Mouse (Mus musculus) heart, embryonic 15.5 days (tissue): ENCODE results near the gene Nek11. TPM values are rescaled to one million over a fixed set of nuclear protein-coding genes. Genes with fewer than 3 reads are reported as not detected.

ENCODE experiments used
- ATAC-seq: fragments of 200-750 bp; cut with Nextera tagmentation; replicated peaks from 2 replicates; pipeline ENCODE4 v1.8.0; 2017; ENCODE audit warnings: low read depth, moderate TSS enrichment; ENCODE audit not compliant: insufficient number of reproducible peaks, insufficient read depth, low FRiP score
- H3K27ac ChIP-seq: fragments of 300-500 bp; sonication (generic); 2 replicates; pipeline ENCODE4 v1.5.1; 2015; ENCODE audit warnings: mild to moderate bottlenecking, inconsistent platforms
- H3K27me3 ChIP-seq: fragments of 300-500 bp; sonication (generic); 2 replicates; pipeline ENCODE4 v1.6.1; 2015; ENCODE audit warnings: inconsistent platforms
- H3K36me3 ChIP-seq: fragments of 300-500 bp; sonication (generic); 2 replicates; pipeline ENCODE4 v1.6.1; 2015; ENCODE audit warnings: mild to moderate bottlenecking, inconsistent platforms
- H3K4me1 ChIP-seq: fragments of 300-500 bp; sonication (generic); replicated peaks from 2 replicates; pipeline ENCODE4 v1.6.1; 2015; ENCODE audit warnings: inconsistent platforms
- H3K4me2 ChIP-seq: fragments of 300-500 bp; sonication (generic); 2 replicates; pipeline ENCODE4 v1.6.1; 2015; ENCODE audit warnings: inconsistent platforms, mild to moderate bottlenecking, moderate library complexity
- H3K4me3 ChIP-seq: fragments of 300-500 bp; sonication (generic); 2 replicates; pipeline ENCODE4 v1.5.1; 2015; ENCODE audit warnings: mild to moderate bottlenecking, inconsistent platforms
- H3K9ac ChIP-seq: fragments of 300-500 bp; sonication (generic); 2 replicates; pipeline ENCODE4 v1.6.1; 2015; ENCODE audit warnings: mild to moderate bottlenecking, inconsistent platforms
- H3K9me3 ChIP-seq: fragments of 300-500 bp; sonication (generic); replicated peaks from 2 replicates; pipeline ENCODE4 v1.6.1; 2016; ENCODE audit warnings: inconsistent platforms
- WGBS: fragments of 180-500 bp; shearing (Covaris S2); methylation state at CpG from one replicate; pipeline ENCODE4 v1.1.7; 2015; ENCODE audit warnings: mixed read lengths; 5-methylcytosine and 5-hydroxymethylcytosine counted together
- polyA plus RNA-seq: library from polyadenylated mRNA; unstranded; fragments of >200 nt; fragmentation: Nextera tagmentation; extraction: Ambion mirVana; gene quantifications from 2 replicates; pipeline ENCODE4 v1.2.1, GENCODE M21; 2015

Nek11 gene
- 0.15 and 0.33 TPM in 2 replicates for polyA plus RNA-seq

DNA sequence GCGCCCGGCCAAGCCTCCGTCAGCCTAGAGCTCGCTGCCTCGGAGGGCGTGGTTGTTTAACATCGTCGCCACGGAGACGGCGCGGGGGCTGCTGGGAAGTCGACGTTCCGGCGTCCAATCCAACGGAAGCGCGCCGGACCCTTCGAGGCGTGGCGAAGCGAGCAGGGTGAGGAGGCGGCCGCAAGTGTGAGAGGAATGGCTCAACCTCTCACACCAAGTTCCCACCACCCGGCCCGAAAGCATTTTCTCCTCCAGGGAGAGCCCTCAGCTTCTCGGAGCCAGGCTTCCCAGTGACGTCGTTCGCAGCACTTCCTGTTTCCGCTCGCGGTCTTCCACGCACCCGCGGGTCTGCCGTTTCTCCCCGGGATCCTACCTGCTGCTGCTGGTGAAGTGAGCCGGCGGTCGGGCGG lies at the start of gene Nek11, which contains the start of gene Aste1:
Nek11 (minus strand) TSS at position 307 of the 410 bp plus-strand sequence.
Aste1 (plus strand) TSS at position 175 of the 410 bp plus-strand sequence.
- Histone ChIP-seq H3K27me3 (peaks cover 4% of the 10 kb centered on the region; the same call in 1 of the 2 replicates), H3K36me3 (peaks cover 24% of the 10 kb centered on the region), H3K4me1 (peaks cover 36% of the 10 kb centered on the region), H3K9ac (peak within 1 kb of the TSS; percentile 67), H3K4me3 (peak within 1 kb of the TSS; percentile 76), H3K27ac (peak within 1 kb of the TSS; percentile 96), H3K4me2 (peak within 1 kb of the TSS; percentile 77), H3K9me3 (no peaks in the 10 kb centered on the region)
- peak; percentile 98 for ATAC-seq
- under 1% methylated on average over 44 of the region's 44 CpGs for WGBS

DNA sequence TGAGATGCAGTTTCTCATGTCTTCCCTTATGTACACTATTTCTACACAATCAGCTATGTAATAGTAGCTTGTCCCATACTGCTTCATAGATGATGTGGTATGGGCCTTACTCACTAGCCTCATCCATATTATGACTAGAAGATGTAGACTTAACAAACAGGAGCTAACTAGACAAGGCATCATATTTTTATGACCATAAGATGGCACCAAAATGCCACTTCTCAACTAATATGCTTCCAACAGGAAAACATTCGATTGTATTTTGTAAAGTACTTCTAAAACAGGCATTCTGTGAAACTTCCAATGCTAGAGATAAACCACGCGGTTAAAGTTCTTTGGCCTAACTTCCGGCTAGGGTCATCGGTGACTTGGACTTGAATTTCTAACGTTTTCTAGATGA lies 13.2 kb upstream of the Nek11 start:
- no peak overlapping the region for H3K4me2 ChIP-seq
- no peak overlapping the region for H3K9ac ChIP-seq
- no peaks in the 10 kb centered on the region for H3K4me1 ChIP-seq
- H3K4me3 ChIP-seq: no peak overlapping the region
- no peak for ATAC-seq
- H3K27me3 ChIP-seq: no peaks in the 10 kb centered on the region
- peaks cover 39% of the 10 kb centered on the region for H3K36me3 ChIP-seq
- H3K27ac ChIP-seq: no peak overlapping the region
- H3K9me3 ChIP-seq: no peaks in the 10 kb centered on the region
- 86% methylated on average over 6 of the region's 6 CpGs for WGBS

DNA sequence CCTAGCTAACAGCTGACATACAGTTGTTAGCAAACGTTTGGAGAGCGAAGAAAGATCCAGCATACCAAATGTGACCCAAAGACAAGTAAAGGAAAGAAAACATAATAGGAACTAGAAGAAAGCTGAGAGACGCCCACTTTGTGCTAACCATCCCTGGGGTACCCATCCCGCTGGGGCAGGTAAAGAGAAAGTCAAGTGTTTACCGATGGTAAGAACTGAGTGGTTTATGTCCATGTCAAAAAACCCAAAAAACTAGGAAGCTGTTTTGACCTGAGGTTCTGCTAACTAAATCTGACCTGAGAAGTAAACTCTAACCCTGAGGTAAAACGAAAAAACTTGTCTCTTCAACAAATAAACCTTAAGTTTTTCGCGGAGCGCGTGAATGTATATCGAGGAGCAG lies 604 bp downstream of the Nek11 start:
- Histone ChIP-seq H3K9me3 (no peaks in the 10 kb centered on the region), H3K36me3 (peaks cover 21% of the 10 kb centered on the region), H3K27me3 (peaks cover 4% of the 10 kb centered on the region; the same call in 1 of the 2 replicates), H3K4me3 (peak overlapping the region; percentile 76), H3K27ac (no peak overlapping the region), H3K4me2 (peak overlapping the region; percentile 77), H3K9ac (peak overlapping the region; percentile 37), H3K4me1 (peaks cover 33% of the 10 kb centered on the region)
- ATAC-seq: no peak
- WGBS: 13% methylated on average over 11 of the region's 11 CpGs

DNA sequence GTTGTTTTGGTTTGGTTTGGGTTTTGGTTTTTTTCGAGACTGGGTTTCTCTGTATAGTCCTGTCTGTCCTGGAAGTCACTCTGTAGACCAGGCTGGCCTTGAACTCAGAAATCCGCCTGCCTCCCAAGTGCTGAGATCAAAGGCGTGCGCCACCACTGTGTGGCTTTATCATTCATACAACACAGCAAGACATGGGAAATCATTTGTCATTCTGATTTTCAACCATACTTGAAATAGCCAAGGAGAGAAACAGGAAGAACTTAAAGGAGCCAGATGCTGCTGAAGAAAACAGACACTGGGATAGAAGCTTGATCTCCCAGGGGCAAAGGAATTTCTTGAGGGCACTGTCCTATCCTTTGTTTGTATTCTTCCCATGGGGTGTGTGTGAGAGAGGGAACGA lies 4.7 kb downstream of the Nek11 start:
- no peak overlapping the region for H3K27ac ChIP-seq
- WGBS: 62% methylated on average over 4 of the region's 5 CpGs
- H3K9me3 ChIP-seq: no peaks in the 10 kb centered on the region
- 0 out of 2 replicates have a peak, but pooled peaks cover 4% of the 10 kb centered on the region for H3K4me1 ChIP-seq
- H3K4me2 ChIP-seq: no peak overlapping the region
- H3K36me3 ChIP-seq: no peaks in the 10 kb centered on the region
- no peak overlapping the region for H3K4me3 ChIP-seq
- ATAC-seq: no peak
- no peak overlapping the region for H3K9ac ChIP-seq
- peaks cover 4% of the 10 kb centered on the region; the same call in 1 of the 2 replicates for H3K27me3 ChIP-seq

DNA sequence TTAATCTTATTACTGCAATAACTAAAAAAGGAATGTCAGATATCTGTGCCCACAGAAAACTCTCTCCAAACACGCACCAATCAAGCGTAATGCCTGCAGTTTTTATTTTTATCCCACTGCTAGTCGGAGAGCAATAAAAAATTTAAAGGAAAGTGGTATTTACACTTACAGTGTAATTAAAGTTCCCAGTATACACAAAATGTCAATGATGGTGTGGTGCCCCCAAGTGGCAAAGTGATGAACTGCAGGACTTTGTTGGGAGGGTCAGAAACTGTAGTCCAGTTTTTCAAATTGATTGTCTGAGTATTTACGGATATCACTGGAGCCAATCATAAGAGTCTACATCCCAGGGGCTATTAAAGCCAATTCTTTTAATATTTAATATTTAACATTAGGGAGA lies 6.0 kb downstream of the Nek11 start:
- no peak for ATAC-seq
- Histone ChIP-seq H3K4me1 (no peaks in the 10 kb centered on the region), H3K4me2 (no peak overlapping the region), H3K9me3 (no peaks in the 10 kb centered on the region), H3K4me3 (no peak overlapping the region), H3K27me3 (peaks cover 4% of the 10 kb centered on the region; the same call in 1 of the 2 replicates), H3K36me3 (no peaks in the 10 kb centered on the region), H3K9ac (no peak overlapping the region), H3K27ac (no peak overlapping the region)
- WGBS: 13% methylated on average over 4 of the region's 4 CpGs

DNA sequence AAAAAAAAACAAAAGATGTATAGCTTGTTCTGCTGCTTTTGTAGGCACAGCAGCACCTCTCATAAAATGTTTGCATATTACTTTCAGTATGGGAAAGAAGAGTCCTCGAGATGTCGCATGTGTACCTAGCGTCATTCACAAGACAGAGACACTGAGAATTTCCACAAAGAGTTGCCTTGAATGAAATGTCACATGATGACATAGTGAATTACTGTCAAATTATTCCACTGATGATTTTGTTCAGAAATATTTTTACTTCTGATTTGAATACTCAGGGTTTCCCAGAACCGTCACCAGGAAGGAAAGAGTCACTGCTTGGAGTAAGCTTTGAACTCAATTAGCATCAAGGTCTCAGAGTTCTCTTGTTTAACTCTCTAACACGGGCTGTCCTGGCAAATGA lies 7.9 kb downstream of the Nek11 start:
- no peaks in the 10 kb centered on the region for H3K4me1 ChIP-seq
- no peak overlapping the region for H3K27ac ChIP-seq
- H3K9me3 ChIP-seq: no peaks in the 10 kb centered on the region
- 76% methylated on average over 5 of the region's 5 CpGs for WGBS
- ATAC-seq: no peak
- H3K9ac ChIP-seq: no peak overlapping the region
- no peaks in the 10 kb centered on the region for H3K27me3 ChIP-seq
- no peak overlapping the region for H3K4me2 ChIP-seq
- no peaks in the 10 kb centered on the region for H3K36me3 ChIP-seq
- H3K4me3 ChIP-seq: no peak overlapping the region

DNA sequence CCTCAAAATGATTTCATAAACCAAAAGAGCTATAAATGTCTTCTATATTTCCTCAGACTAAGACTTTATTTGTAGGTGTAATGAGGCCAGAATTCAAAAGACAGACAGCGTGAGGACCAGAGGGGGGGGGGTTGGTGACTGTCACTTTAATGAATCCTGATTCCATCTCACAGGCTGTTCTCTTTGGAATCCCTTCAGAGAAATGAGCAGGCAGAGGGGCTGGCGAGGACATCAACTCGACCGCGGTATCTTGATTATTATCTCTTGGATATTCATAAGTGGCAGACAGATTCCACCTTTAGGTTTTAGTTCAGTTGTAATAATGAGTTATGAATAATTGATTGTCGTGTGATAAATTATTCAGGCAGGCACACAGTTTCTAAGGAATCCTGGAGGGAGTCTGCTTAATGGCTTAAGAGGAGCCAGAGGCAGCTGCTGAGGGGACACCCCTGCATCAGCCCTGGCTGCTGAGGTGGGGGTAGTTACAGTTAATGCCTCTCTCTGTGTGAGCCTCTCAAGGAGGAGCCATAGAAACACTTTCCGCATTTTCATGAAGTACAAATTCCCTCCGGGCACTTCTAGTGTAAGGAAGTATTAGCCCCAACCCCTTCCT lies 15.7 kb downstream of the Nek11 start:
- H3K4me1 ChIP-seq: no peaks in the 10 kb centered on the region
- H3K36me3 ChIP-seq: no peaks in the 10 kb centered on the region
- 72% methylated on average over 8 of the region's 8 CpGs for whole genome bisulfite sequencing
- no peak overlapping the region for H3K4me3 ChIP-seq
- H3K4me2 ChIP-seq: no peak overlapping the region
- H3K27me3 ChIP-seq: no peaks in the 10 kb centered on the region
- H3K9ac ChIP-seq: no peak overlapping the region
- no peak for ATAC-seq
- no peaks in the 10 kb centered on the region for H3K9me3 ChIP-seq
- no peak overlapping the region for H3K27ac ChIP-seq

DNA sequence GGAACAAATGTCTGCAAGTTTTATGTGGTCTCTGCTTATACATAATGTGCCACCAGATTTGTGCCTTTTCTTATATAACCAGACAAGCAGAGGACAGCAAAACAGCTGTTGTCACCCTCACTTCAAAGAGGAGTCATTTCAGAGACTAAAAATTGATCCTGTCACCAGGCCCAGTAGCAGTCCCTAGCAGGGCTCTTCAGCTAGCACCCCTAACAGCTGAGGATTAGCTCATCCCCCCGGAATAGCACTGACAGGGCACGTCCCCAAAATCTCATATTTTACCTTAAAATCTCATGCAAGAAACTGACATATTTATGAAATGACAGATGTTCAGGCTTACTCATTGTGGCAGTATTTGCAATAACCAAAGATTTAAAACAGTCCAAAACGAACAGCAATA lies 17.7 kb downstream of the Nek11 start:
- Histone ChIP-seq H3K4me1 (no peaks in the 10 kb centered on the region), H3K27ac (no peak overlapping the region), H3K4me2 (no peak overlapping the region), H3K36me3 (no peaks in the 10 kb centered on the region), H3K4me3 (no peak overlapping the region), H3K27me3 (no peaks in the 10 kb centered on the region), H3K9ac (no peak overlapping the region), H3K9me3 (no peaks in the 10 kb centered on the region)
- 61% methylated on average over 3 of the region's 3 CpGs for WGBS
- no peak for ATAC-seq

DNA sequence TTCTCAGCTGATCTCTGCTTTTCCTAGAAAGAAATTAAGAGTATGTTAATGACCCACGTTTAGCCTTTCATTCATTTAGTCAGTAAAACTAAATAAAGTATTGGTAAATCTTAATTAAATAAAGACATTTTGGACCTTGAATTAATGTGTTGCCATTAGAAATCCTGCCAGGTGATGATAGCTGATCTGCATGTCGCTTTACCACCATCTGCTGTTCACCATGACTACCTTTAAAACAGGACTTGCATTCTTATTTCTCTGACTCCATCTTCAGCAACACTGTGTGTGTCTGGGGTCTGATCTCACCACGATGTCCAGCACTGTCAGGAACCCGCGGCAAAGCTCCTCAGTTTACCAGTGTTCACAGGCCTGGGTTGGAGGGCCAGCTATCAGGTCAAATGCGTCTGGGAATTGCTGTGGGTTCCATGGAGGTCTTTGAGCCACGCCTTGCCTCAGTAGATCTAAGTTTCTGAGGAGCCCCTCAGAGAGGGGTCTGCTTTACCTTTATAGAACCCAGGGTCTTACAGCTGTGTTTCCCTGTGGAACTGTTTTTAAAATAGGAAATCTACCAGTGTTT lies 18.3 kb downstream of the Nek11 start:
- Histone ChIP-seq H3K9me3 (no peaks in the 10 kb centered on the region), H3K4me3 (no peak overlapping the region), H3K36me3 (no peaks in the 10 kb centered on the region), H3K27me3 (no peaks in the 10 kb centered on the region), H3K9ac (no peak overlapping the region), H3K27ac (no peak overlapping the region), H3K4me2 (no peak overlapping the region), H3K4me1 (no peaks in the 10 kb centered on the region)
- 68% methylated on average over 7 of the region's 7 CpGs for WGBS
- ATAC-seq: no peak

DNA sequence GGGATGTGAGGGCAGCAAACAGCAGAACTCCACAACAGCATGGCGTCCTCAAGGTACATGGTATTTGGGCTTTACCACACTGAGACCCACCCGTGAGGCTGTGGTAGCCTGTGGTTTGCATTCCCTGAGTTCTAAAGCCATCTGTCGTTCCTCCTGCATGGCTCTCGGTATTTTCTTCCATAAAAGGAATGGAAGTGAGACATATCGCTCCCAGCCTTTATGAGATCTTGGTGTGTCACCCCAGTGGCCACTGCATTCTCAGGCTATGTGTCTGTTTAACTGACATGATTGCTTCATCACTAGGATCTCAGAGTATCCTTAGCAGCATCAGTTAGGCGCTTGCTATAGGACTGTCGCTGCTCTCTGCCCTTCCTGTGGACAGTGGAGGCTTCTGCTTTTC lies 18.9 kb downstream of the Nek11 start:
- Histone ChIP-seq H3K4me3 (no peak overlapping the region), H3K27ac (no peak overlapping the region), H3K36me3 (no peaks in the 10 kb centered on the region), H3K9ac (no peak overlapping the region), H3K27me3 (no peaks in the 10 kb centered on the region), H3K9me3 (no peaks in the 10 kb centered on the region), H3K4me1 (no peaks in the 10 kb centered on the region), H3K4me2 (no peak overlapping the region)
- 71% methylated on average over 7 of the region's 7 CpGs for WGBS
- no peak for ATAC-seq

DNA sequence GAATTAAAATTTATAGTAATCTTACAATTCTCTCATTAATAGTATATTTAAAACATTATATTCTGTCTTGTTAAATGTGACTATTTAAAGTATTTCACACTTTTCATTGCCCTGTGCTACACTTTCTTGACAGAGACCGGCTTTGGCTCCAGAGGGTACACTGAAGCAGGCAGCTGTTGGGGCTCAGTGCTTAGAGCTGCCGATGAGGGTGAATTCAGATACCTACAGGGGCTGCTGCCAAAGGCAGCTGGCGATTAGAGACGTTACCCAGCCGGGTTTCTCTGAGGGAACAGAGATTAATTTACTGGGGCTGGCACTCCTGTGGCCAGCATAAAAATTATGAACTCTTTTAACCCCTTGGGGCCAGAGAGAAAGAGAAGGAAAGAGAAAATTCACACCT lies 21.0 kb downstream of the Nek11 start:
- H3K27me3 ChIP-seq: no peaks in the 10 kb centered on the region
- no peaks in the 10 kb centered on the region for H3K4me1 ChIP-seq
- H3K9ac ChIP-seq: no peak overlapping the region
- no peaks in the 10 kb centered on the region for H3K36me3 ChIP-seq
- H3K9me3 ChIP-seq: no peaks in the 10 kb centered on the region
- H3K27ac ChIP-seq: no peak overlapping the region
- 50% methylated on average over 5 of the region's 5 CpGs for WGBS
- no peak overlapping the region for H3K4me3 ChIP-seq
- no peak overlapping the region for H3K4me2 ChIP-seq
- ATAC-seq: no peak

DNA sequence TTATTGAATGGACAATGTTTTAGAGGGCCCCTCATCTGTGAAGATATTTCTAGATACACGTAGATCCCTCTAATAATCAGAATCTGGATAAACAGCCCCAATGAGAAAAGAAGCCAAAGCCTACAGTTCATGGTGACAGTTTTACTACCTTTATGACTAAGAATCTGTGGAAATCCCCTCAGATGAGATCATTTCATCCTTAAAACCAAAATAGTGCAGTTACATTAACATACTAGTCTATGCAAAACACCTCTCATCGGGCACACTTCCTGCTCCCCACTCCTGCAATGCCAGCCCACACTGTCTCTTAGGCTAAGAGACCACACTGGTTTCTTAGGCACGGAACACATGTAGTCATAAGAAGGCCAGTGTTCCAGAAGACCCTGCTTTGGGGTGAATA lies 26.7 kb downstream of the Nek11 start:
- no peaks in the 10 kb centered on the region for H3K36me3 ChIP-seq
- no peak overlapping the region for H3K27ac ChIP-seq
- WGBS: 71% methylated on average over 3 of the region's 3 CpGs
- H3K4me2 ChIP-seq: no peak overlapping the region
- H3K4me3 ChIP-seq: no peak overlapping the region
- no peaks in the 10 kb centered on the region for H3K27me3 ChIP-seq
- no peak overlapping the region for H3K9ac ChIP-seq
- ATAC-seq: no peak
- no peaks in the 10 kb centered on the region for H3K9me3 ChIP-seq
- no peaks in the 10 kb centered on the region for H3K4me1 ChIP-seq
